Mouse (Mus musculus) kidney, postnatal 36 days (tissue): ENCODE measurements around the gene Elobl.

Experiments
- DNase-seq, 2 experiments: peaks; one replicate each; pipeline ENCODE4 v3.0.0; 2021 to 2022; ENCODE audit warnings: mixed read lengths in 2 of 2

Elobl gene

GRCm38 (mm10) chr11:88986616-88987015 lies 19.9 kb upstream of the Elobl start:
- DNase-seq = no peak

- DNase-seq = no peak
Observed at GRCm38 (mm10) chr11:88981337-88981736, 14.6 kb upstream of the Elobl start.

- no peak for DNase-seq
Observed at GRCm38 (mm10) chr11:88977188-88977587, 10.5 kb upstream of the Elobl start.

GRCm38 (mm10) chr11:88976320-88976719 lies 9.6 kb upstream of the Elobl start:
- DNase-seq = peak in 1 of 2 experiments; percentile 56

GRCm38 (mm10) chr11:88973776-88974701 lies 7.3 kb upstream of the Elobl start:
- DNase-seq = peak; percentile 94 to 97

- DNase-seq = no peak
Observed at GRCm38 (mm10) chr11:88970202-88970732, 3.5 kb upstream of the Elobl start, which contains the start of gene Coil. Coil (plus strand) TSS chr11:88970252.

- peak; percentile 72 to 80 for DNase-seq
Observed at GRCm38 (mm10) chr11:88958851-88959250, 7.9 kb downstream of the Elobl start.

GRCm38 (mm10) chr11:88955217-88955969 lies 11.3 kb downstream of the Elobl start, which contains the start of gene Scpep1:
Scpep1 (minus strand) TSS chr11:88955465.
- DNase-seq = peak; percentile 99 to 100

GRCm38 (mm10) chr11:88954803-88955202 lies 11.9 kb downstream of the Elobl start:
- DNase-seq = peak; percentile 37 to 68

GRCm38 (mm10) chr11:88953582-88953981 lies 13.1 kb downstream of the Elobl start:
- no peak for DNase-seq

- DNase-seq = no peak
Observed at GRCm38 (mm10) chr11:88952117-88952516, 14.6 kb downstream of the Elobl start.

- no peak for DNase-seq
Observed at GRCm38 (mm10) chr11:88951576-88951975, 15.2 kb downstream of the Elobl start.

- no peak for DNase-seq
Observed at GRCm38 (mm10) chr11:88950640-88951250, 16.0 kb downstream of the Elobl start.

- DNase-seq = no peak
Observed at GRCm38 (mm10) chr11:88949802-88950639, 16.7 kb downstream of the Elobl start.

GRCm38 (mm10) chr11:88948896-88949295 lies 17.8 kb downstream of the Elobl start:
- DNase-seq = no peak

GRCm38 (mm10) chr11:88945971-88946585 lies 20.7 kb downstream of the Elobl start:
- no peak for DNase-seq

- DNase-seq = no peak
Observed at GRCm38 (mm10) chr11:88941489-88941888, 25.2 kb downstream of the Elobl start.

- DNase-seq = no peak
Observed at GRCm38 (mm10) chr11:88939634-88940033, 27.1 kb downstream of the Elobl start.

GRCm38 (mm10) chr11:88938770-88939169 lies 28.0 kb downstream of the Elobl start:
- DNase-seq = no peak

- no peak for DNase-seq
Observed at GRCm38 (mm10) chr11:88937886-88938285, 28.8 kb downstream of the Elobl start.
